Mouse (Mus musculus) small intestine, adult 2 months (tissue): ENCODE measurements around the gene Pygl. TPM values are rescaled to one million over a fixed set of nuclear protein-coding genes. Genes with fewer than 3 reads are reported as not detected.

Source experiments
- H3K27ac ChIP-seq: fragments of 200-500 bp; 2 replicates; pipeline ENCODE4 v1.5.1; 2012; ENCODE audit warnings: low read depth, low read length, control low read depth, inconsistent platforms; ENCODE audit not compliant: insufficient read depth
- H3K27me3 ChIP-seq: fragments of 200-500 bp; 2 replicates; pipeline ENCODE4 v1.6.1; 2012; ENCODE audit warnings: mild to moderate bottlenecking, moderate library complexity, low read length, inconsistent platforms; ENCODE audit not compliant: control insufficient read depth, insufficient read depth
- H3K36me3 ChIP-seq: fragments of 200-500 bp; 2 replicates; pipeline ENCODE4 v1.6.1; 2012; ENCODE audit warnings: mild to moderate bottlenecking, low read length, control low read depth, inconsistent platforms; ENCODE audit not compliant: control insufficient read depth, insufficient read depth
- H3K4me1 ChIP-seq: fragments of 200-500 bp; 2 replicates; pipeline ENCODE4 v1.6.1; 2012; ENCODE audit warnings: low read length, inconsistent platforms, mixed read lengths; ENCODE audit not compliant: control insufficient read depth, insufficient read depth, insufficient read length
- H3K4me3 ChIP-seq: fragments of 200-500 bp; 2 replicates; pipeline ENCODE4 v1.5.1; 2012; ENCODE audit warnings: low read depth, mild to moderate bottlenecking, control low read depth, inconsistent platforms, low read length, moderate library complexity
- CTCF ChIP-seq: fragments of 200-500 bp; IDR thresholded peaks from 2 replicates; pipeline ENCODE4 v1.5.1; 2012; ENCODE audit warnings: low read depth, mild to moderate bottlenecking, control low read depth, inconsistent platforms, low read length, moderate library complexity, mixed read lengths; ENCODE audit not compliant: insufficient replicate concordance, insufficient read length; ENCODE audit errors: extremely low read depth
- POLR2A ChIP-seq: fragments of 200-500 bp; IDR thresholded peaks from 2 replicates; pipeline ENCODE4 v1.6.1; 2012; ENCODE audit warnings: low read depth, mild to moderate bottlenecking, control low read depth, inconsistent platforms, low read length, moderate library complexity
- WGBS: fragments of 180-500 bp; shearing (Covaris S2); methylation state at CpG from one replicate; pipeline ENCODE4 v1.1.7; 2018; 5-methylcytosine and 5-hydroxymethylcytosine counted together
- polyA plus RNA-seq: library from polyadenylated mRNA; depleted of rRNA; stranded (reverse); fragments of >200 nt; gene quantifications from 2 replicates; pipeline ENCODE4 v1.2.3, GENCODE M21; 2012

Gene Pygl
- polyA plus RNA-seq, 1 experiment = 2.8 TPM

- Histone ChIP-seq H3K4me3 (no peak overlapping the region), H3K4me1 (no peaks in the 10 kb centered on the region), H3K36me3 (no peaks in the 10 kb centered on the region), H3K27ac (no peak overlapping the region), H3K27me3 (no peaks in the 10 kb centered on the region)
- 84% methylated on average over 7 of the region's 7 CpGs for WGBS
- TF ChIP-seq CTCF (no peak), POLR2A (no peak)
Measured at GRCm38 (mm10) chr12:70263721-70264120, 32.4 kb upstream of the Pygl start.

GRCm38 (mm10) chr12:70262271-70262953 is 31.1 kb upstream of the Pygl start:
- H3K4me3 ChIP-seq = no peak overlapping the region
- no peak for TF ChIP-seq POLR2A
- TF ChIP-seq CTCF = no peak
- 90% methylated on average over 17 of the region's 17 CpGs for WGBS

GRCm38 (mm10) chr12:70251210-70251884 is 20.1 kb upstream of the Pygl start:
- TF ChIP-seq CTCF (no peak), POLR2A (no peak)
- no peaks in the 10 kb centered on the region for H3K4me1 ChIP-seq
- no peaks in the 10 kb centered on the region for H3K27me3 ChIP-seq
- no peaks in the 10 kb centered on the region for H3K36me3 ChIP-seq
- H3K4me3 ChIP-seq = no peak overlapping the region
- no peak overlapping the region for H3K27ac ChIP-seq
- 61% methylated on average over 15 of the region's 15 CpGs for WGBS

More at GRCm38 (mm10) chr12:70262271-70262953, 31.1 kb upstream of the Pygl start:
- H3K27me3 ChIP-seq = no peaks in the 10 kb centered on the region
- H3K4me1 ChIP-seq = no peaks in the 10 kb centered on the region
- H3K36me3 ChIP-seq = no peaks in the 10 kb centered on the region
- H3K27ac ChIP-seq = no peak overlapping the region

GRCm38 (mm10) chr12:70249616-70250157 is 18.4 kb upstream of the Pygl start:
- no peaks in the 10 kb centered on the region for H3K36me3 ChIP-seq
- WGBS = 89% methylated on average over 10 of the region's 10 CpGs
- H3K27ac ChIP-seq = no peak overlapping the region
- H3K27me3 ChIP-seq = no peaks in the 10 kb centered on the region
- H3K4me1 ChIP-seq = no peaks in the 10 kb centered on the region
- no peak for TF ChIP-seq POLR2A
- H3K4me3 ChIP-seq = no peak overlapping the region

GRCm38 (mm10) chr12:70247683-70248474 is 16.6 kb upstream of the Pygl start:
- Histone ChIP-seq H3K36me3 (no peaks in the 10 kb centered on the region), H3K27me3 (no peaks in the 10 kb centered on the region), H3K4me1 (no peaks in the 10 kb centered on the region), H3K4me3 (no peak overlapping the region), H3K27ac (no peak overlapping the region)
- WGBS = 56% methylated on average over 15 of the region's 15 CpGs
- TF ChIP-seq POLR2A (no peak), CTCF (no peak)

GRCm38 (mm10) chr12:70242550-70242949 is 11.3 kb upstream of the Pygl start:
- no peaks in the 10 kb centered on the region for H3K36me3 ChIP-seq
- 86% methylated on average over 7 of the region's 7 CpGs for WGBS
- no peak overlapping the region for H3K27ac ChIP-seq
- no peak overlapping the region for H3K4me3 ChIP-seq
- no peaks in the 10 kb centered on the region for H3K4me1 ChIP-seq
- TF ChIP-seq POLR2A (no peak), CTCF (no peak)
- no peaks in the 10 kb centered on the region for H3K27me3 ChIP-seq
